Mouse (Mus musculus) layer of hippocampus, postnatal 14 days (tissue): ENCODE results near the gene Pcyt1a. TPM values are rescaled to one million over a fixed set of nuclear protein-coding genes. Genes with fewer than 3 reads are reported as not detected.

Experiments
- total RNA-seq, 2 experiments: library from RNA; stranded (reverse); gene quantifications; 2 replicates each; pipeline ENCODE4 v1.2.3; 2021

The Pcyt1a gene
- total RNA-seq, 2 experiments from 2014 or later: 43.6 to 46.5 TPM

Other genes starting within 250 kb of the Pcyt1a start
- 10 to 100 TPM; 42.8 to 43.1 TPM for gene Fbxo45, start 183.8 kb upstream of the Pcyt1a start, total RNA-seq
- 10 to 100 TPM; 10.7 to 12.8 TPM for gene Wdr53, start 183.7 kb upstream of the Pcyt1a start, total RNA-seq
- under 1 TPM in 1 of 2 experiments, not detected in 1; 0.30 TPM for gene Smco1, start 159.5 kb upstream of the Pcyt1a start, total RNA-seq
- gene Rnf168, start 153.5 kb upstream of the Pcyt1a start, total RNA-seq: 10 to 100 TPM; 22.7 to 24.7 TPM
- gene Ubxn7, start 98.7 kb upstream of the Pcyt1a start, total RNA-seq: 10 to 100 TPM; 57.1 to 59.4 TPM
- not detected for gene Tm4sf19, start 30.4 kb upstream of the Pcyt1a start, total RNA-seq
- 10 to 100 TPM; 11.8 to 14.0 TPM for gene Tctex1d2, start 11.2 kb upstream of the Pcyt1a start, total RNA-seq
- gene Slc51a, start 57.0 kb downstream of the Pcyt1a start, total RNA-seq: not detected
- gene Zdhhc19, start 65.3 kb downstream of the Pcyt1a start, total RNA-seq: not detected
- 100 to 1,000 TPM in 1 of 2 experiments, 10 to 100 TPM in 1; 83.5 to 111 TPM for gene Tfrc, start 178.0 kb downstream of the Pcyt1a start, total RNA-seq
- gene Tnk2, start 213.0 kb downstream of the Pcyt1a start, total RNA-seq: 100 to 1,000 TPM; 120 to 124 TPM